Mouse (Mus musculus): ENCODE results near the gene Rpl3. TPM values are rescaled to one million over a fixed set of nuclear protein-coding genes. Genes with fewer than 3 reads are reported as not detected.

Gene Rpl3
- total and polyA plus RNA-seq, 2 experiments from 2014 or later: 500 to 511 TPM

DNA sequence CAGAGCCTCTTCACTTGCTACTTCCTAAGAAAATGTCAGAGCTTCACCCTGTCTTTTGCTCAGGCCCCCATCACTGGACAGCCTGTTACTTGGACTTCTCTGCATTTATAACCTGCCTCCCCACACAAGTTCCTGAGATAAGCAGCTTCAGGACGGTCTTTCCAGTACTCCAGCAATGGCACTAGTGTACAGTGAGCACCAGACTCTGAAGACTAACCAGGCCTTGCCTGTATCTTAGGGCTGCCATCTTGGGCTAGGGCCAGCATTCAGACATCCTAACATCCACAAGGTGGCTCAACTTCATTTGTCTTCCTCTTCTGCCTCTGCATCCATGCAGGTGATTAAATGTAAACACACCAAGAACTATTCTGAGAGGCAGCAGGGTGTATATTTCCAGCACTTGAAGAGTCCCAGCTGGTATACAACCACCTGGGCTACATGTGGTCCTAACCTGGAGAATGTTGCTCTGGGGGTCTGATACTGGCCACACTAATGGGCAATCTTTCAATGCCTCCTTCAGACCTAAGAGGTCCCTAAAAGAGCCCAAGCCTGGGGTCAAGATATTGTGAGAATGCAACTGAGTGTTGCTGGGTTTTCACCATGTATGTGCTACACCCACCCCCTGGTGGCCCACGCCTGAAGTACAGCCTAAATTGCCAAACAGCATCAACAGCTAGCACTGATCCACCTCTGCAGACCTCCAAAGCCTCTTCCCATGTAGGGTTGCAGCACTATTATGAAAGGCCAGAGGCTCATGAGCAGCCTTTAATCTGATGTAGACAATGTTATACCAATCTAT is 15.1 kb downstream of the Rpl3 start:
- 0 out of 2 replicates have a peak, but pooled peaks cover 5% of the 10 kb centered on the region for H3K4me1 ChIP-seq (ENCODE audit: insufficient read depth, low read length)
- H3K9me3 ChIP-seq (ENCODE audit: low read length): no peaks in the 10 kb centered on the region
- H3K36me3 ChIP-seq (ENCODE audit: insufficient read depth, low read length): peaks cover 30% of the 10 kb centered on the region
- H3K4me2 ChIP-seq (ENCODE audit: low read depth, low read length, poor library complexity, severe bottlenecking): no peak overlapping the region
- H3K27ac ChIP-seq (ENCODE audit: low read depth, low read length): peak overlapping the region; percentile 14; the same call in 1 of the 2 replicates
- WGBS: 7% methylated on average over 2 of the region's 2 CpGs
- peak; percentile 78 for DNase-seq (ENCODE audit: low spot score)
- no peaks in the 10 kb centered on the region for H3K27me3 ChIP-seq (ENCODE audit: insufficient read depth, low read length)
- H3K9ac ChIP-seq (replicated peaks; ENCODE audit: low read length, poor library complexity, severe bottlenecking): no peak overlapping the region
- no peak for ATAC-seq (ENCODE audit: low FRiP score)
- H3K4me3 ChIP-seq (ENCODE audit: low read depth, low read length): no peak overlapping the region
- peak; percentile 89 for TF ChIP-seq CTCF (IDR thresholded peaks at IDR 0.05)

GRCm38 (mm10) chr15:80075733-80076337 is 15.8 kb downstream of the Rpl3 start:
- H3K4me1 ChIP-seq (ENCODE audit: insufficient read depth, low read length): no peaks in the 10 kb centered on the region
- DNase-seq (ENCODE audit: low spot score) (no peak), ATAC-seq (ENCODE audit: low FRiP score) (no peak)
- no peak overlapping the region for H3K9ac ChIP-seq (replicated peaks; ENCODE audit: low read length, poor library complexity, severe bottlenecking)
- TF ChIP-seq CTCF (IDR thresholded peaks at IDR 0.05): no peak
- peaks cover 22% of the 10 kb centered on the region for H3K36me3 ChIP-seq (ENCODE audit: insufficient read depth, low read length)
- H3K4me3 ChIP-seq (ENCODE audit: low read depth, low read length): no peak overlapping the region
- WGBS: 41% methylated on average over 5 of the region's 5 CpGs
- H3K27ac ChIP-seq (ENCODE audit: low read depth, low read length): peak overlapping the region; percentile 14; the same call in 1 of the 2 replicates
- no peaks in the 10 kb centered on the region for H3K27me3 ChIP-seq (ENCODE audit: insufficient read depth, low read length)
- no peak overlapping the region for H3K4me2 ChIP-seq (ENCODE audit: low read depth, low read length, poor library complexity, severe bottlenecking)
- H3K9me3 ChIP-seq (ENCODE audit: low read length): no peaks in the 10 kb centered on the region

GRCm38 (mm10) chr15:80075374-80075694 is 16.3 kb downstream of the Rpl3 start:
- 58% methylated on average over 3 of the region's 3 CpGs for WGBS
- ATAC-seq (ENCODE audit: low FRiP score) (no peak), DNase-seq (ENCODE audit: low spot score) (no peak)
- H3K4me3 ChIP-seq (ENCODE audit: low read depth, low read length): no peak overlapping the region
- H3K4me1 ChIP-seq (ENCODE audit: insufficient read depth, low read length): no peaks in the 10 kb centered on the region
- H3K4me2 ChIP-seq (ENCODE audit: low read depth, low read length, poor library complexity, severe bottlenecking): no peak overlapping the region
- no peak for TF ChIP-seq CTCF (IDR thresholded peaks at IDR 0.05)
- H3K27me3 ChIP-seq (ENCODE audit: insufficient read depth, low read length): no peaks in the 10 kb centered on the region
- H3K27ac ChIP-seq (ENCODE audit: low read depth, low read length): no peak overlapping the region
- H3K9me3 ChIP-seq (ENCODE audit: low read length): no peaks in the 10 kb centered on the region
- H3K9ac ChIP-seq (replicated peaks; ENCODE audit: low read length, poor library complexity, severe bottlenecking): no peak overlapping the region
- peaks cover 21% of the 10 kb centered on the region for H3K36me3 ChIP-seq (ENCODE audit: insufficient read depth, low read length)

DNA sequence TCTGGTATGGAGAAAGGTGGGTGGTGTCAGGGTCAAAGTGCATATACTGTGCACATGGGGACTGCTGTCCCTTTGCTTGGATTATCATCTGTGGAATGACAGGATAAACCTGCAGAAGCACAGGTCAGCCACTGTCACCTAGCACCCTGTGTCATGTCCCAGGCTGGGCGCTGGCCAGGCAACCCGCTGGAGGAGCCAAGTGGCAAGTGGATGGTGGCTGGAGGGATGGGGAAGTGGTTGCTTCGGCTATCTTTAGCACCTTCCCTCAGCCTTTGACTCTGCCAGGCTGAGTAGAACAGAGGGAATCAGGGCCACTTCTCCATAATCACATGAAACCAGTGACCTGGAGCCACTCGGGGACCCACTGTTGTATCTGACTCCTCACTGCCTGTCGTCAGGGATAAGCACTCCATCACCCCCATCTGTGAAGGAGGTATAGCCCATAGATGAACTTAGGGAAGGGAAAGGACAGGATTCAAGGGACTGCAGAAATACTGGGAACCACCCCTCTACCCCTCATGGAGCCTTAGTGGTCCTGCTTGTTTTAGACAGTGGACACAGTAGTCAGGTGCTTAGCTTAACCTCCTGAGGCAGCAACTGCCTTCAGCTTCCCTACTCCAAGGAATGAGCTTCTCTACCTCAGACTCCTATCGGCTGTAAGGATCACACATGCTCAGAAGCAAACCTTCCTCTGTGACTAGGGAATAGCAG is 16.9 kb downstream of the Rpl3 start:
- Histone ChIP-seq H3K9me3 (ENCODE audit: low read length) (no peaks in the 10 kb centered on the region), H3K4me3 (ENCODE audit: low read depth, low read length) (no peak overlapping the region), H3K27ac (ENCODE audit: low read depth, low read length) (no peak overlapping the region), H3K9ac (replicated peaks; ENCODE audit: low read length, poor library complexity, severe bottlenecking) (no peak overlapping the region), H3K4me2 (ENCODE audit: low read depth, low read length, poor library complexity, severe bottlenecking) (no peak overlapping the region), H3K36me3 (ENCODE audit: insufficient read depth, low read length) (peaks cover 18% of the 10 kb centered on the region), H3K4me1 (ENCODE audit: insufficient read depth, low read length) (no peaks in the 10 kb centered on the region), H3K27me3 (ENCODE audit: insufficient read depth, low read length) (no peaks in the 10 kb centered on the region)
- no peak for TF ChIP-seq CTCF (IDR thresholded peaks at IDR 0.05)
- no peak for DNase-seq (ENCODE audit: low spot score)
- ATAC-seq (ENCODE audit: low FRiP score): no peak
- WGBS: 70% methylated on average over 6 of the region's 6 CpGs

DNA sequence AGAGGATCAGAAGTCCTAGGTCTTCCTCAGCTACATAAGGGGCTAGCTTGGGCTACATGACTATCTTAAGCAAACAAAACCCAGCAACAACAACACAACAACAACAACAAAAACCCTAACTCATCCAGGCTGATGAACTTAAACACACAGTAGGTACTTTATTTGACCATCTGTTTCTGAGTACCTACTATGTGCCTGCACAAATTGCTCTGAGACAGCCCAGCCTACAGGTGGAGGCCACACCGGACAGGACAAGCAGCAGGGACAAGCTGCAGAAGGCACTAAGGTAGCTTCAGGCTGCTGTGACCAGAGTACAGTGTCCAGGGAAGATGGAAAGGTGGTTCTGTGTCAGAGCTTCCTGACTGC is 18.4 kb downstream of the Rpl3 start:
- ATAC-seq (ENCODE audit: low FRiP score) (no peak), DNase-seq (ENCODE audit: low spot score) (no peak)
- no peak overlapping the region for H3K4me2 ChIP-seq (ENCODE audit: low read depth, low read length, poor library complexity, severe bottlenecking)
- H3K27me3 ChIP-seq (ENCODE audit: insufficient read depth, low read length): no peaks in the 10 kb centered on the region
- no peak for TF ChIP-seq CTCF (IDR thresholded peaks at IDR 0.05)
- no peaks in the 10 kb centered on the region for H3K4me1 ChIP-seq (ENCODE audit: insufficient read depth, low read length)
- H3K27ac ChIP-seq (ENCODE audit: low read depth, low read length): no peak overlapping the region
- no peak overlapping the region for H3K9ac ChIP-seq (replicated peaks; ENCODE audit: low read length, poor library complexity, severe bottlenecking)
- 94% methylated on average over 1 of the region's 1 CpGs for WGBS
- peaks cover 12% of the 10 kb centered on the region for H3K36me3 ChIP-seq (ENCODE audit: insufficient read depth, low read length)
- no peaks in the 10 kb centered on the region for H3K9me3 ChIP-seq (ENCODE audit: low read length)
- no peak overlapping the region for H3K4me3 ChIP-seq (ENCODE audit: low read depth, low read length)
